Mouse (Mus musculus) heart, postnatal 0 days (tissue): ENCODE measurements at regions not wholly inside any gene's neighbourhood (a gene's known extent, or its start where the extent isn't known, plus 50 kb on each side); places are given as distances from the start of the nearest gene placed in this dataset.

Experiments
- CTCF ChIP-seq: IDR thresholded peaks from 2 replicates; pipeline ENCODE4 v1.5.1; 2016; ENCODE audit warnings: antibody characterized with exemption, control low read depth, low read depth
- EP300 ChIP-seq: IDR thresholded peaks from 2 replicates; pipeline ENCODE4 v1.6.1; 2016; ENCODE audit warnings: antibody characterized with exemption, low read depth

- TF ChIP-seq EP300 (no peak), CTCF (no peak)
These were observed 222.5 kb downstream of the Snx13 start for GRCm38 (mm10) chr12:35269465-35269864.
